Mouse (Mus musculus): Measurements from ENCODE around the gene Nudt2. TPM values are rescaled to one million over a fixed set of nuclear protein-coding genes. Genes with fewer than 3 reads are reported as not detected.
A peak's percentile ranks its signal among the peaks of the same experiment; 100 is the strongest.

Gene Nudt2
- polyA plus RNA-seq, 1 experiment from 2014 or later: 57.6 TPM

- peaks cover 68% of the 10 kb centered on the region for H3K27me3 ChIP-seq (replicated peaks)
- no peaks in the 10 kb centered on the region for H3K36me3 ChIP-seq
- no peak overlapping the region for H3K9ac ChIP-seq
- no peak overlapping the region for H3K4me2 ChIP-seq (replicated peaks)
- H3K4me3 ChIP-seq: no peak overlapping the region
- no peak for ATAC-seq (ENCODE audit: low FRiP score, low read depth)
- no peaks in the 10 kb centered on the region for H3K9me3 ChIP-seq
- 44% methylated on average over 5 of the region's 5 CpGs for WGBS
- H3K4me1 ChIP-seq: peaks cover 22% of the 10 kb centered on the region
- no peak overlapping the region for H3K27ac ChIP-seq
These were observed 32.1 kb downstream of the Nudt2 start for GRCm38 (mm10) chr4:41497046-41497445.

- Histone ChIP-seq H3K4me3 (peak overlapping the region; percentile 29), H3K27ac (no peak overlapping the region), H3K9me3 (no peaks in the 10 kb centered on the region), H3K36me3 (no peaks in the 10 kb centered on the region), H3K4me1 (peaks cover 26% of the 10 kb centered on the region), H3K4me2 (replicated peaks) (peak overlapping the region; percentile 61), H3K9ac (no peak overlapping the region), H3K27me3 (replicated peaks) (peaks cover 71% of the 10 kb centered on the region)
- 2% methylated on average over 34 of the region's 34 CpGs for WGBS
- 0 out of 2 replicates have a peak, but pooled peaks have one; percentile 10 for ATAC-seq (ENCODE audit: low FRiP score, low read depth)
These were observed 32.6 kb downstream of the Nudt2 start for GRCm38 (mm10) chr4:41497579-41497978.

GRCm38 (mm10) chr4:41497995-41498845 is 33.3 kb downstream of the Nudt2 start:
- Histone ChIP-seq H3K4me3 (peak overlapping the region; percentile 29), H3K36me3 (no peaks in the 10 kb centered on the region), H3K9me3 (no peaks in the 10 kb centered on the region), H3K9ac (no peak overlapping the region), H3K4me2 (replicated peaks) (peak overlapping the region; percentile 61), H3K4me1 (peaks cover 30% of the 10 kb centered on the region), H3K27ac (no peak overlapping the region), H3K27me3 (replicated peaks) (peaks cover 71% of the 10 kb centered on the region)
- WGBS: 7% methylated on average over 72 of the region's 72 CpGs
- ATAC-seq (ENCODE audit: low FRiP score, low read depth): no peak

- no peak overlapping the region for H3K27ac ChIP-seq
These were observed 34.0 kb downstream of the Nudt2 start for GRCm38 (mm10) chr4:41498921-41499391.

GRCm38 (mm10) chr4:41499619-41500018 is 34.7 kb downstream of the Nudt2 start:
- no peak overlapping the region for H3K4me3 ChIP-seq
- H3K27ac ChIP-seq: no peak overlapping the region
- no peak overlapping the region; the same call in 1 of the 2 replicates for H3K4me2 ChIP-seq (replicated peaks)
- ATAC-seq (ENCODE audit: low FRiP score, low read depth): no peak
- 54% methylated on average over 8 of the region's 8 CpGs for WGBS
- H3K9ac ChIP-seq: no peak overlapping the region
- H3K4me1 ChIP-seq: peaks cover 30% of the 10 kb centered on the region
- peaks cover 71% of the 10 kb centered on the region for H3K27me3 ChIP-seq (replicated peaks)
- H3K36me3 ChIP-seq: no peaks in the 10 kb centered on the region
- H3K9me3 ChIP-seq: no peaks in the 10 kb centered on the region

More at GRCm38 (mm10) chr4:41498921-41499391, 34.0 kb downstream of the Nudt2 start:
- peak overlapping the region; percentile 61 for H3K4me2 ChIP-seq (replicated peaks)
- no peaks in the 10 kb centered on the region for H3K36me3 ChIP-seq
- peaks cover 71% of the 10 kb centered on the region for H3K27me3 ChIP-seq (replicated peaks)
- no peak for ATAC-seq (ENCODE audit: low FRiP score, low read depth)
- no peak overlapping the region for H3K9ac ChIP-seq
- H3K9me3 ChIP-seq: no peaks in the 10 kb centered on the region
- H3K4me3 ChIP-seq: peak overlapping the region; percentile 29
- H3K4me1 ChIP-seq: peaks cover 30% of the 10 kb centered on the region
- 3% methylated on average over 43 of the region's 43 CpGs for WGBS

- ATAC-seq (ENCODE audit: low FRiP score, low read depth): no peak
- H3K9me3 ChIP-seq: no peaks in the 10 kb centered on the region
- 71% methylated on average over 4 of the region's 4 CpGs for WGBS
These were observed 35.8 kb downstream of the Nudt2 start for GRCm38 (mm10) chr4:41500787-41501186.

GRCm38 (mm10) chr4:41502171-41502940 is 37.4 kb downstream of the Nudt2 start:
- peak overlapping the region; percentile 47 for H3K9ac ChIP-seq
- H3K4me3 ChIP-seq: peak overlapping the region; percentile 41
- no peaks in the 10 kb centered on the region for H3K36me3 ChIP-seq
- H3K9me3 ChIP-seq: no peaks in the 10 kb centered on the region
- H3K4me2 ChIP-seq (replicated peaks): peak overlapping the region; percentile 69
- peaks cover 50% of the 10 kb centered on the region for H3K27me3 ChIP-seq (replicated peaks)
- ATAC-seq (ENCODE audit: low FRiP score, low read depth): peak; percentile 29
- 5% methylated on average over 20 of the region's 20 CpGs for WGBS
- no peak overlapping the region for H3K27ac ChIP-seq
- peaks cover 35% of the 10 kb centered on the region for H3K4me1 ChIP-seq

More at GRCm38 (mm10) chr4:41500787-41501186, 35.8 kb downstream of the Nudt2 start:
- Histone ChIP-seq H3K4me1 (peaks cover 30% of the 10 kb centered on the region), H3K4me3 (no peak overlapping the region), H3K27me3 (replicated peaks) (peaks cover 64% of the 10 kb centered on the region), H3K36me3 (no peaks in the 10 kb centered on the region), H3K27ac (no peak overlapping the region), H3K9ac (no peak overlapping the region), H3K4me2 (replicated peaks) (no peak overlapping the region)

- peaks cover 31% of the 10 kb centered on the region for H3K4me1 ChIP-seq
- H3K36me3 ChIP-seq: no peaks in the 10 kb centered on the region
- peak within 1 kb of the TSS; percentile 41 for H3K4me3 ChIP-seq
- no peak within 1 kb of the TSS for H3K27ac ChIP-seq
- no peaks in the 10 kb centered on the region for H3K9me3 ChIP-seq
- WGBS: 1% methylated on average over 18 of the region's 18 CpGs
- H3K27me3 ChIP-seq (replicated peaks): peaks cover 44% of the 10 kb centered on the region
- peak; percentile 81 for ATAC-seq (ENCODE audit: low FRiP score, low read depth)
- H3K4me2 ChIP-seq (replicated peaks): peak within 1 kb of the TSS; percentile 69
- peak within 1 kb of the TSS; percentile 47 for H3K9ac ChIP-seq
These were observed 38.0 kb downstream of the Nudt2 start, which contains the start of gene AI464131 for GRCm38 (mm10) chr4:41502986-41503412. Gene AI464131, minus strand, starts transcription at chr4:41503076.

GRCm38 (mm10) chr4:41504325-41504724 is 39.4 kb downstream of the Nudt2 start:
- Histone ChIP-seq H3K27ac (no peak overlapping the region), H3K4me3 (no peak overlapping the region), H3K4me1 (peaks cover 18% of the 10 kb centered on the region), H3K27me3 (replicated peaks) (peaks cover 31% of the 10 kb centered on the region), H3K9ac (no peak overlapping the region), H3K9me3 (no peaks in the 10 kb centered on the region), H3K4me2 (replicated peaks) (no peak overlapping the region), H3K36me3 (no peaks in the 10 kb centered on the region)
- 77% methylated on average over 5 of the region's 5 CpGs for WGBS
- no peak for ATAC-seq (ENCODE audit: low FRiP score, low read depth)

GRCm38 (mm10) chr4:41505131-41505551 is 40.2 kb downstream of the Nudt2 start:
- Histone ChIP-seq H3K9me3 (no peaks in the 10 kb centered on the region), H3K4me2 (replicated peaks) (no peak overlapping the region), H3K4me1 (peaks cover 18% of the 10 kb centered on the region), H3K36me3 (no peaks in the 10 kb centered on the region), H3K27me3 (replicated peaks) (peaks cover 22% of the 10 kb centered on the region), H3K4me3 (no peak overlapping the region), H3K27ac (no peak overlapping the region), H3K9ac (no peak overlapping the region)
- no peak for ATAC-seq (ENCODE audit: low FRiP score, low read depth)
- 53% methylated on average over 11 of the region's 11 CpGs for WGBS

GRCm38 (mm10) chr4:41506156-41506555 is 41.2 kb downstream of the Nudt2 start:
- Histone ChIP-seq H3K27ac (no peak overlapping the region; the same call in 1 of the 2 replicates), H3K9ac (no peak overlapping the region)

GRCm38 (mm10) chr4:41506906-41507305 is 42.0 kb downstream of the Nudt2 start:
- no peaks in the 10 kb centered on the region for H3K9me3 ChIP-seq
- H3K36me3 ChIP-seq: no peaks in the 10 kb centered on the region
- peaks cover 18% of the 10 kb centered on the region for H3K4me1 ChIP-seq
- peak overlapping the region; percentile 46 for H3K4me3 ChIP-seq
- peaks cover 5% of the 10 kb centered on the region for H3K27me3 ChIP-seq (replicated peaks)
- 1% methylated on average over 29 of the region's 29 CpGs for WGBS
- peak overlapping the region; percentile 66 for H3K9ac ChIP-seq
- ATAC-seq (ENCODE audit: low FRiP score, low read depth): peak; percentile 82
- peak overlapping the region; percentile 79 for H3K4me2 ChIP-seq (replicated peaks)
- 0 out of 2 replicates have a peak overlapping the region, but pooled peaks have one; percentile 13 for H3K27ac ChIP-seq

More at GRCm38 (mm10) chr4:41506156-41506555, 41.2 kb downstream of the Nudt2 start:
- ATAC-seq (ENCODE audit: low FRiP score, low read depth): no peak; the same call in 1 of the 2 replicates
- Histone ChIP-seq H3K36me3 (no peaks in the 10 kb centered on the region), H3K9me3 (no peaks in the 10 kb centered on the region), H3K4me1 (peaks cover 18% of the 10 kb centered on the region), H3K4me3 (no peak overlapping the region), H3K4me2 (replicated peaks) (peak overlapping the region; percentile 79), H3K27me3 (replicated peaks) (peaks cover 12% of the 10 kb centered on the region)
- WGBS: 10% methylated on average over 13 of the region's 13 CpGs

Data from neural tube, embryonic 12.5 days (tissue).